ENCODE assay signal across 16 mouse cellular contexts in genomic region chr1:166876452-166876851, GRCm38 (mm10).
"Had no signal": no experiment of that assay in that cellular context is flagged by ENCODE, and none has a peak within 500 bp of the region (broad histone marks: within the 10 kb centered on the region; RNA-seq: fewer than 3 reads in every experiment).

No protein-coding gene starts in this region.

- H3K4me1 ChIP-seq: neural tube, embryonic 13.5 days; neural tube, embryonic 15.5 days; stomach, embryonic 15.5 days had no signal

- H3K4me2 ChIP-seq: neural tube, embryonic 13.5 days; neural tube, embryonic 15.5 days; stomach, embryonic 15.5 days had no signal

- H3K36me3 ChIP-seq: neural tube, embryonic 13.5 days; neural tube, embryonic 15.5 days; stomach, embryonic 15.5 days had no signal

- H3K9ac ChIP-seq: neural tube, embryonic 13.5 days; neural tube, embryonic 15.5 days; stomach, embryonic 15.5 days had no signal

- DNase-seq: retina, postnatal 1 day; right cerebral cortex, adult 18-20 months; right cerebral cortex, postnatal 14 days; right cerebral cortex, postnatal 25 days; right cerebral cortex, postnatal 4 days; spleen, adult 18-20 months; thymus, adult 18-20 months; thymus, adult 2 months; thymus, postnatal 14 days; thymus, postnatal 25 days; thymus, postnatal 36 days; thymus, postnatal 4 days had no signal

- H3K27ac ChIP-seq: neural tube, embryonic 13.5 days; neural tube, embryonic 15.5 days; stomach, embryonic 15.5 days; stomach, postnatal 0 days had no signal

- H3K27me3 ChIP-seq: neural tube, embryonic 13.5 days; neural tube, embryonic 15.5 days; stomach, embryonic 15.5 days had no signal

- H3K4me3 ChIP-seq: neural tube, embryonic 13.5 days; neural tube, embryonic 15.5 days; stomach, embryonic 15.5 days had no signal

- H3K9me3 ChIP-seq: neural tube, embryonic 13.5 days; neural tube, embryonic 15.5 days; stomach, embryonic 15.5 days had no signal
